Mouse (Mus musculus) forebrain, embryonic 12.5 days (tissue): ENCODE measurements around the gene Gap43. TPM values are rescaled to one million over a fixed set of nuclear protein-coding genes. Genes with fewer than 3 reads are reported as not detected.

Experiments used
- ATAC-seq: fragments of 200-750 bp; cut with Nextera tagmentation; 2 replicates; pipeline ENCODE4 v1.8.0; 2017; ENCODE audit warnings: moderate TSS enrichment; ENCODE audit not compliant: low FRiP score
- H3K27ac ChIP-seq: fragments of 300-500 bp; sonication (generic); 2 replicates; pipeline ENCODE4 v1.5.1; 2016; ENCODE audit warnings: mild to moderate bottlenecking
- H3K27me3 ChIP-seq: fragments of 300-500 bp; sonication (generic); 2 replicates; pipeline ENCODE4 v1.6.1; 2016; ENCODE audit warnings: mild to moderate bottlenecking
- H3K36me3 ChIP-seq: fragments of 300-500 bp; sonication (generic); replicated peaks from 2 replicates; pipeline ENCODE4 v1.6.1; 2016; ENCODE audit warnings: mild to moderate bottlenecking
- H3K4me1 ChIP-seq: fragments of 300-500 bp; sonication (generic); 2 replicates; pipeline ENCODE4 v1.6.1; 2016
- H3K4me2 ChIP-seq: fragments of 300-500 bp; sonication (generic); 2 replicates; pipeline ENCODE4 v1.6.1; 2016; ENCODE audit warnings: mild to moderate bottlenecking, moderate library complexity
- H3K4me3 ChIP-seq: fragments of 300-500 bp; sonication (generic); replicated peaks from 2 replicates; pipeline ENCODE4 v1.5.1; 2016; ENCODE audit warnings: mild to moderate bottlenecking
- H3K9ac ChIP-seq: fragments of 300-500 bp; sonication (generic); 2 replicates; pipeline ENCODE4 v1.6.1; 2016; ENCODE audit warnings: mild to moderate bottlenecking
- H3K9me3 ChIP-seq: fragments of 300-500 bp; sonication (generic); 2 replicates; pipeline ENCODE4 v1.6.1; 2016
- WGBS: fragments of 180-500 bp; shearing (Covaris S2); methylation state at CpG from one replicate; pipeline ENCODE4 v1.1.7; 2016; 5-methylcytosine and 5-hydroxymethylcytosine counted together
- polyA plus RNA-seq: library from polyadenylated mRNA; unstranded; fragments of >200 nt; fragmentation: Nextera tagmentation; extraction: Ambion mirVana; gene quantifications from 2 replicates; pipeline ENCODE4 v1.2.1, GENCODE M21; 2016

Gap43 gene
- polyA plus RNA-seq, 1 experiment from 2014 or later = 208 TPM

DNA sequence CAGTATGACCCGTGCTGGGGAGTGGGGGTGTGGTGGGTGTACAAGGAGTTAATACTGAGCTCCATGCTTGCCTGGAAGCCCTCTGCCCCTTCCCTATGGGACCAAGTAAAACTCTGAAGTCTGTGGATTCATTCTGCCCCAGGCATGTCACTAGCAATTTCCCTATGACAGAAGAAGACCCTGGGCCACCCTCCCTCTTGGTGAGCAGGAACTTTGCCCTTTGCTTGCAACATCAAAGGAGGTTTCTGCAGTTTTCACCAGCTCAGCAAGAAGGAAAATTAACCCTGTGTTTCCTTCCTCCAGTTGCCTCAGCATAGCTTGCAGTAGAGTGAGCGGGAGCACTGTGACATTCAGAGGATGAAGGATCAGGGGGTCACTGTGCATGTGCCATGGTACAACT is 3.8 kb downstream of the Gap43 start:
- no peak overlapping the region for H3K27ac ChIP-seq
- no peaks in the 10 kb centered on the region for H3K27me3 ChIP-seq
- no peaks in the 10 kb centered on the region for H3K9me3 ChIP-seq
- 38% methylated on average over 2 of the region's 2 CpGs for WGBS
- no peaks in the 10 kb centered on the region for H3K36me3 ChIP-seq
- H3K4me1 ChIP-seq = peaks cover 41% of the 10 kb centered on the region
- H3K4me3 ChIP-seq = no peak overlapping the region
- H3K9ac ChIP-seq = no peak overlapping the region
- H3K4me2 ChIP-seq = peak overlapping the region; percentile 15
- ATAC-seq = no peak

GRCm38 (mm10) chr16:42332321-42332720 is 8.1 kb downstream of the Gap43 start:
- Histone ChIP-seq H3K9me3 (no peaks in the 10 kb centered on the region), H3K4me2 (no peak overlapping the region), H3K27ac (no peak overlapping the region), H3K4me3 (no peak overlapping the region), H3K4me1 (peaks cover 22% of the 10 kb centered on the region), H3K36me3 (no peaks in the 10 kb centered on the region), H3K9ac (no peak overlapping the region), H3K27me3 (no peaks in the 10 kb centered on the region)
- 40% methylated on average over 4 of the region's 4 CpGs for WGBS
- ATAC-seq = no peak

GRCm38 (mm10) chr16:42326191-42326590 is 14.3 kb downstream of the Gap43 start:
- Histone ChIP-seq H3K9me3 (no peaks in the 10 kb centered on the region), H3K4me1 (no peaks in the 10 kb centered on the region), H3K4me3 (no peak overlapping the region), H3K9ac (no peak overlapping the region), H3K36me3 (no peaks in the 10 kb centered on the region), H3K27ac (no peak overlapping the region), H3K27me3 (no peaks in the 10 kb centered on the region), H3K4me2 (no peak overlapping the region)
- ATAC-seq = no peak
- 89% methylated on average over 2 of the region's 2 CpGs for WGBS

DNA sequence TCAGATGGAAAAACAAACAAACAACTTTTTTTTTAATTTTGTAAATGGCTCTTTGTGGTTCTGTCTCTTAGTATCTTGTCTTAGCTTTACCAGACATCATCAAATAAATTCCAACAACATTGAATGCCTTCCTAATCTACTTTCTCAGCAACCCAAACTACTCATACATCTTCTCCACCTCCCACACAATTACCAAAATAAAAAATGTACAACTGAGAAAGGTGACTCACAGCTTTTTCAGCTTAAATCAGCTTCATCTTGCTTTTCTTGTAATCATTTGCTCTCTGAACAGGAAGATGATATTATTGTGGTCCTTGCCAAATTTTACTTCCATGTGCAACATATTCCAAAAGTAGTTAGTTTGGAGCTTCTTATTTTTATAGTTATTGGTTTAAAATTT is 14.9 kb downstream of the Gap43 start:
- Histone ChIP-seq H3K4me2 (no peak overlapping the region), H3K4me1 (no peaks in the 10 kb centered on the region), H3K27ac (no peak overlapping the region), H3K36me3 (no peaks in the 10 kb centered on the region), H3K9me3 (no peaks in the 10 kb centered on the region), H3K4me3 (no peak overlapping the region), H3K9ac (no peak overlapping the region), H3K27me3 (no peaks in the 10 kb centered on the region)
- no peak for ATAC-seq

DNA sequence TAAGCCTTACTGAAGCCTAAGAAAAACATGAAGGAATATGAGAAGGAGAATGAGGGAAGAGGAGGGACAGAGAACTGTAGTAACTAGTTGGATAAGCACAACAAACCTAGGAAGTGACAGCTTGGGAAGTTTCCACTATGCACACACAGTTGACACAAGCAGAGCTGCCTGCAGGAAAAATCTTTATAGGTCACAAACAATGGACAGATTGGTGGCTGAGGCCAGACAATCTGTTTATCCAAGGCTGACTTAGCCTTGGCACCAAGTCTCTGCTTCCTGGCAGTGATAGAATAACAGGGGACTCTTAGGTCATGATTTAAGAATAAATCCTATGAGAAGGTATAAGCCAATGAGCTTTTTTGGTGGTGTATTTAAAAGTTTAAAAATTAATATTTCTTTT is 20.6 kb downstream of the Gap43 start:
- H3K4me2 ChIP-seq = no peak overlapping the region
- no peaks in the 10 kb centered on the region for H3K27me3 ChIP-seq
- no peak overlapping the region for H3K4me3 ChIP-seq
- H3K4me1 ChIP-seq = no peaks in the 10 kb centered on the region
- ATAC-seq = no peak
- H3K9ac ChIP-seq = no peak overlapping the region
- H3K9me3 ChIP-seq = no peaks in the 10 kb centered on the region
- H3K36me3 ChIP-seq = no peaks in the 10 kb centered on the region
- no peak overlapping the region for H3K27ac ChIP-seq

GRCm38 (mm10) chr16:42319365-42319764 is 21.1 kb downstream of the Gap43 start:
- H3K4me2 ChIP-seq = no peak overlapping the region
- WGBS = 80% methylated on average over 5 of the region's 5 CpGs
- no peaks in the 10 kb centered on the region for H3K4me1 ChIP-seq
- no peak for ATAC-seq
- H3K36me3 ChIP-seq = no peaks in the 10 kb centered on the region
- H3K9me3 ChIP-seq = no peaks in the 10 kb centered on the region
- H3K27me3 ChIP-seq = no peaks in the 10 kb centered on the region
- H3K27ac ChIP-seq = no peak overlapping the region
- H3K9ac ChIP-seq = no peak overlapping the region
- H3K4me3 ChIP-seq = no peak overlapping the region

DNA sequence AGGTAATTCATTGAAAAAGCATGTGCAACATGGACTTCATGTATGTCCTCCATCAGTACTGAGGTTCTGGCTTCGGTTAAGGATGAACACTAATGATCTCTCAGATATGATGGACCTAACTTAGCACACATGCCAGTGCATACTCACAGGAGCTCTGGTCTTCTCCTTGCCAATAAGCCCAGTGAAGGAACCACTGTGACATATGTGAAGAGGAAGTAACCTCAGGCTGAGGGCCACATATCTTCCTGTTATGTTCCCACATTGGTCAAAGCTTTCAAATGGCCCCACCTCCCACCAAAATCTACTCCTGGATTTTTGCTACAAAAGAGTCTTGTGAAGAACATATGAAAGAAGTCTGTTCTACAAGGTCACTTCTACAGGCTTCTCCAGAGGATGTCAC is 28.3 kb downstream of the Gap43 start:
- H3K36me3 ChIP-seq = no peaks in the 10 kb centered on the region
- H3K4me2 ChIP-seq = no peak overlapping the region
- ATAC-seq = no peak
- H3K27me3 ChIP-seq = no peaks in the 10 kb centered on the region
- no peak overlapping the region for H3K9ac ChIP-seq
- WGBS = 87% methylated on average over 1 of the region's 1 CpGs
- H3K27ac ChIP-seq = no peak overlapping the region
- peaks cover 19% of the 10 kb centered on the region for H3K4me1 ChIP-seq
- H3K9me3 ChIP-seq = no peaks in the 10 kb centered on the region
- H3K4me3 ChIP-seq = no peak overlapping the region

DNA sequence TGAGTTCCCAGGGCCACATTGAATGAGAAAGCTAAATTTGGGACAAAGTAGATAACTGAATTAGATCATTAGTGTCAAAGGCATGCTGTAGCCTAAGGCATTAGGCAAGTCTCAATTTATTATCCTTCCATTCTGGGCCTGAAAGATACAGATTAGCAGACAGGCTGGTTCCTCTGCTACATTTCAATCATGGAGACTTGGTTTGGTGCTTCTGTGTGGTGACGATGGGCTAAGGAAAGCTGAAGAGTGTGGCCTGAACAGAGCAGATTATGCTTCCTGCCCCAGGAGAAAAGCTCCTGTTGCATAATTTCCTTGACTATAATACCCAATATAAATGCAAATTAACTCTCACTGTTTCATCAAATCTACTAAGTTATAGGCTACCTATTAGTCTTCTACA is 31.7 kb downstream of the Gap43 start:
- Histone ChIP-seq H3K36me3 (no peaks in the 10 kb centered on the region), H3K4me3 (no peak overlapping the region), H3K27me3 (no peaks in the 10 kb centered on the region), H3K4me1 (peaks cover 44% of the 10 kb centered on the region), H3K27ac (no peak overlapping the region), H3K9me3 (no peaks in the 10 kb centered on the region), H3K4me2 (no peak overlapping the region), H3K9ac (no peak overlapping the region)
- no peak for ATAC-seq
- WGBS = 49% methylated on average over 1 of the region's 1 CpGs

- 2% methylated on average over 14 of the region's 14 CpGs for WGBS
- peak; percentile 93 for ATAC-seq
- peaks cover 51% of the 10 kb centered on the region for H3K4me1 ChIP-seq
Measured at GRCm38 (mm10) chr16:42305934-42306701, 34.3 kb downstream of the Gap43 start.

DNA sequence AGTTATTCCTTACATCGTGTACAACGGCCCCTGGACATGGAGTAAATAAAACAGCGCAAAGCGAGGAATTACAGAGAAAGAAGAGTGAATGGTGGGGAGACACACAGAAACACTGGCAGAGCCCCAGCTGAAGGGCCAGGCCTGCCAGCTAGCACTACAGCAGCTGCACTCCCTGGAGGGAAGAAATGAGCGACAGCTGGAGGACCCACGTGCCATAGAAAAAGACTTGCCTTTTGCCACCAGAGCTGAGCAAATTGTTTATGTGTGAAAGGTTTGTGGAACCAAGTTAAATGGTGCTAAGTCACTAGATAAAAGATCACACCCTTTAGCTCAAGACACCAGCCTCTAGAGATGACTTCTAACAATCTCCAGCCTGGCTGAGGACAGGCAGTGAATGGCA is 37.0 kb downstream of the Gap43 start:
- 0 out of 2 replicates have a peak, but pooled peaks have one; percentile 15 for ATAC-seq
- Histone ChIP-seq H3K36me3 (no peaks in the 10 kb centered on the region), H3K27ac (peak overlapping the region; percentile 66), H3K9me3 (no peaks in the 10 kb centered on the region), H3K4me1 (peaks cover 36% of the 10 kb centered on the region), H3K4me2 (no peak overlapping the region), H3K9ac (no peak overlapping the region), H3K4me3 (no peak overlapping the region), H3K27me3 (no peaks in the 10 kb centered on the region)
- WGBS = 46% methylated on average over 6 of the region's 6 CpGs

More at GRCm38 (mm10) chr16:42305934-42306701, 34.3 kb downstream of the Gap43 start:
- no peaks in the 10 kb centered on the region for H3K36me3 ChIP-seq
- H3K4me3 ChIP-seq = peak overlapping the region; percentile 31
- H3K4me2 ChIP-seq = peak overlapping the region; percentile 57
- peak overlapping the region; percentile 75 for H3K27ac ChIP-seq
- H3K9me3 ChIP-seq = no peaks in the 10 kb centered on the region
- H3K9ac ChIP-seq = peak overlapping the region; percentile 38
- H3K27me3 ChIP-seq = no peaks in the 10 kb centered on the region

DNA sequence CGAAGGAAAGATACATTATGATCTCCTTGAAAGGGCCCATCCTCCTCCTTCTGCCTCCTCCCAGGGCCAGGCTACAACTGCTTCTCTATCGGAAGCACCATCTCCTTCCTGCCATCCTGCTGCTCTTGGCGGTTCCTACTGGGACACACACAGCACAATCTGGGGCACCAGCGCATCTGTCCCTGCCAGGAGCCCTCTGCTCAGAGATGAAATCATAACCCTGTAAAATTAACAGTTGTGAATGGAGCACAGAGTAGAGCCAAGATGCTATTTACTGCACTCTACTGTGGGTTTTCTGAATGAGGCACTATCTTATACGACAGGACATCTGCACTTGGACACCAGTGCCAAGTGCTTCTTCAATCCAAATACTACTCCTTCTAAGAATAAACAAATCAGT is 46.0 kb downstream of the Gap43 start:
- no peak overlapping the region for H3K27ac ChIP-seq
- H3K4me2 ChIP-seq = no peak overlapping the region
- H3K4me1 ChIP-seq = no peaks in the 10 kb centered on the region
- H3K36me3 ChIP-seq = 0 out of 2 replicates have a peak, but pooled peaks cover 4% of the 10 kb centered on the region
- ATAC-seq = no peak
- H3K9me3 ChIP-seq = no peaks in the 10 kb centered on the region
- 91% methylated on average over 5 of the region's 5 CpGs for WGBS
- no peak overlapping the region for H3K9ac ChIP-seq
- no peaks in the 10 kb centered on the region for H3K27me3 ChIP-seq
- H3K4me3 ChIP-seq = no peak overlapping the region

- WGBS = 93% methylated on average over 2 of the region's 2 CpGs
- H3K9ac ChIP-seq = no peak overlapping the region
- H3K27me3 ChIP-seq = no peaks in the 10 kb centered on the region
- no peak overlapping the region for H3K27ac ChIP-seq
- no peak overlapping the region for H3K4me2 ChIP-seq
- 0 out of 2 replicates have a peak, but pooled peaks cover 4% of the 10 kb centered on the region for H3K36me3 ChIP-seq
- no peak overlapping the region for H3K4me3 ChIP-seq
- H3K9me3 ChIP-seq = no peaks in the 10 kb centered on the region
- ATAC-seq = no peak
- H3K4me1 ChIP-seq = no peaks in the 10 kb centered on the region
Measured at GRCm38 (mm10) chr16:42294056-42294455, 46.4 kb downstream of the Gap43 start.

GRCm38 (mm10) chr16:42291572-42291971 is 48.9 kb downstream of the Gap43 start:
- Histone ChIP-seq H3K27ac (no peak overlapping the region), H3K4me3 (no peak overlapping the region), H3K4me1 (no peaks in the 10 kb centered on the region), H3K36me3 (0 out of 2 replicates have a peak, but pooled peaks cover 4% of the 10 kb centered on the region), H3K4me2 (no peak overlapping the region), H3K9ac (no peak overlapping the region), H3K9me3 (no peaks in the 10 kb centered on the region), H3K27me3 (no peaks in the 10 kb centered on the region)
- WGBS = 63% methylated on average over 8 of the region's 8 CpGs
- ATAC-seq = no peak
